Mouse (Mus musculus): ENCODE data around the gene Nck1. TPM values are rescaled to one million over a fixed set of nuclear protein-coding genes. Genes with fewer than 3 reads are reported as not detected.

The Nck1 gene
- polyA plus RNA-seq (2015; fragmentation: Nextera tagmentation; extraction: Ambion mirVana), result 52.4 and 53.6 TPM in 2 replicates

- WGBS, result under 1% methylated on average over 87 of the region's 93 CpGs
- ATAC-seq (replicated peaks), result peak; percentile 100
- Histone ChIP-seq H3K27ac (peak within 1 kb of the TSS; percentile 95), H3K4me3 (peak within 1 kb of the TSS; percentile 62), H3K36me3 (replicated peaks) (no peaks in the 10 kb centered on the region), H3K9ac (peak within 1 kb of the TSS; percentile 78), H3K9me3 (0 out of 2 replicates have a peak, but pooled peaks cover 4% of the 10 kb centered on the region), H3K27me3 (replicated peaks) (no peaks in the 10 kb centered on the region), H3K4me2 (peak within 1 kb of the TSS; percentile 74), H3K4me1 (peaks cover 28% of the 10 kb centered on the region)
Observed at GRCm38 (mm10) chr9:100545715-100546593, at the start of gene Nck1. TSS of gene Nck1 (minus strand) at chr9:100546134.

GRCm38 (mm10) chr9:100590462-100590861 is 44.5 kb upstream of the Nck1 start:
- H3K4me1 ChIP-seq, result no peaks in the 10 kb centered on the region
- no peak overlapping the region for H3K9ac ChIP-seq
- WGBS, result 80% methylated on average over 4 of the region's 4 CpGs
- no peak overlapping the region for H3K4me2 ChIP-seq
- no peaks in the 10 kb centered on the region for H3K9me3 ChIP-seq
- no peak overlapping the region for H3K27ac ChIP-seq
- H3K36me3 ChIP-seq (replicated peaks), result no peaks in the 10 kb centered on the region
- no peak overlapping the region for H3K4me3 ChIP-seq
- no peaks in the 10 kb centered on the region for H3K27me3 ChIP-seq (replicated peaks)
- no peak for ATAC-seq (replicated peaks)

- Histone ChIP-seq H3K27ac (no peak overlapping the region), H3K9me3 (no peaks in the 10 kb centered on the region), H3K4me2 (no peak overlapping the region), H3K27me3 (replicated peaks) (no peaks in the 10 kb centered on the region), H3K4me3 (no peak overlapping the region), H3K9ac (no peak overlapping the region), H3K36me3 (replicated peaks) (no peaks in the 10 kb centered on the region), H3K4me1 (peaks cover 24% of the 10 kb centered on the region)
- no peak for ATAC-seq (replicated peaks)
- 79% methylated on average over 4 of the region's 4 CpGs for WGBS
Observed at GRCm38 (mm10) chr9:100584031-100584430, 38.1 kb upstream of the Nck1 start.

GRCm38 (mm10) chr9:100582883-100583575 is 37.1 kb upstream of the Nck1 start:
- no peaks in the 10 kb centered on the region for H3K9me3 ChIP-seq
- no peak overlapping the region; the same call in 1 of the 2 replicates for H3K9ac ChIP-seq
- 39% methylated on average over 13 of the region's 13 CpGs for WGBS
- ATAC-seq (replicated peaks), result no peak
- no peaks in the 10 kb centered on the region for H3K27me3 ChIP-seq (replicated peaks)
- H3K4me2 ChIP-seq, result no peak overlapping the region
- no peak overlapping the region for H3K4me3 ChIP-seq
- H3K4me1 ChIP-seq, result peaks cover 24% of the 10 kb centered on the region
- no peaks in the 10 kb centered on the region for H3K36me3 ChIP-seq (replicated peaks)
- H3K27ac ChIP-seq, result 0 out of 2 replicates have a peak overlapping the region, but pooled peaks have one; percentile 21

- peak overlapping the region; percentile 57 for H3K27ac ChIP-seq
Observed at GRCm38 (mm10) chr9:100581543-100582492, 35.9 kb upstream of the Nck1 start.

GRCm38 (mm10) chr9:100580196-100580740 is 34.3 kb upstream of the Nck1 start:
- Histone ChIP-seq H3K27ac (no peak overlapping the region), H3K36me3 (replicated peaks) (no peaks in the 10 kb centered on the region), H3K9me3 (no peaks in the 10 kb centered on the region), H3K4me1 (peaks cover 24% of the 10 kb centered on the region), H3K4me3 (no peak overlapping the region), H3K27me3 (replicated peaks) (no peaks in the 10 kb centered on the region), H3K4me2 (no peak overlapping the region), H3K9ac (no peak overlapping the region)
- ATAC-seq (replicated peaks), result no peak
- 39% methylated on average over 20 of the region's 20 CpGs for WGBS

More at GRCm38 (mm10) chr9:100581543-100582492, 35.9 kb upstream of the Nck1 start:
- peak; percentile 62; the same call in 1 of the 2 replicates for ATAC-seq (replicated peaks)
- Histone ChIP-seq H3K4me2 (no peak overlapping the region), H3K9me3 (no peaks in the 10 kb centered on the region), H3K9ac (no peak overlapping the region), H3K36me3 (replicated peaks) (no peaks in the 10 kb centered on the region), H3K4me1 (peaks cover 24% of the 10 kb centered on the region), H3K27me3 (replicated peaks) (no peaks in the 10 kb centered on the region), H3K4me3 (no peak overlapping the region)
- 25% methylated on average over 13 of the region's 13 CpGs for WGBS

GRCm38 (mm10) chr9:100573942-100574341 is 28.0 kb upstream of the Nck1 start:
- 49% methylated on average over 5 of the region's 5 CpGs for WGBS

GRCm38 (mm10) chr9:100573300-100573699 is 27.4 kb upstream of the Nck1 start:
- Histone ChIP-seq H3K4me1 (peaks cover 16% of the 10 kb centered on the region), H3K4me2 (no peak overlapping the region), H3K27ac (no peak overlapping the region), H3K9me3 (no peaks in the 10 kb centered on the region), H3K27me3 (replicated peaks) (no peaks in the 10 kb centered on the region), H3K4me3 (no peak overlapping the region), H3K9ac (no peak overlapping the region), H3K36me3 (replicated peaks) (no peaks in the 10 kb centered on the region)
- 76% methylated on average over 2 of the region's 2 CpGs for WGBS
- no peak for ATAC-seq (replicated peaks)

More at GRCm38 (mm10) chr9:100573942-100574341, 28.0 kb upstream of the Nck1 start:
- no peaks in the 10 kb centered on the region for H3K9me3 ChIP-seq
- no peak for ATAC-seq (replicated peaks)
- no peak overlapping the region for H3K9ac ChIP-seq
- H3K4me1 ChIP-seq, result peaks cover 16% of the 10 kb centered on the region
- no peak overlapping the region for H3K27ac ChIP-seq
- H3K27me3 ChIP-seq (replicated peaks), result no peaks in the 10 kb centered on the region
- no peak overlapping the region for H3K4me2 ChIP-seq
- H3K4me3 ChIP-seq, result no peak overlapping the region
- no peaks in the 10 kb centered on the region for H3K36me3 ChIP-seq (replicated peaks)

- Histone ChIP-seq H3K9ac (peak overlapping the region; percentile 49; the same call in 1 of the 2 replicates), H3K27me3 (replicated peaks) (no peaks in the 10 kb centered on the region), H3K27ac (no peak overlapping the region), H3K4me3 (peak overlapping the region; percentile 54), H3K4me1 (peaks cover 16% of the 10 kb centered on the region), H3K9me3 (no peaks in the 10 kb centered on the region), H3K36me3 (replicated peaks) (no peaks in the 10 kb centered on the region), H3K4me2 (peak overlapping the region; percentile 67)
- ATAC-seq (replicated peaks), result no peak
- WGBS, result 84% methylated on average over 1 of the region's 1 CpGs
Observed at GRCm38 (mm10) chr9:100571511-100571910, 25.6 kb upstream of the Nck1 start.

GRCm38 (mm10) chr9:100570626-100571233 is 24.8 kb upstream of the Nck1 start, which contains the start of gene Slc35g2:
TSS of gene Slc35g2 (minus strand) at chr9:100571090.
- under 1% methylated on average over 55 of the region's 55 CpGs for WGBS
- ATAC-seq (replicated peaks), result peak; percentile 94
- Histone ChIP-seq H3K27ac (peak within 1 kb of the TSS; percentile 61), H3K36me3 (replicated peaks) (no peaks in the 10 kb centered on the region), H3K4me3 (peak within 1 kb of the TSS; percentile 54), H3K9me3 (no peaks in the 10 kb centered on the region), H3K4me2 (peak within 1 kb of the TSS; percentile 67), H3K4me1 (peaks cover 16% of the 10 kb centered on the region), H3K27me3 (replicated peaks) (no peaks in the 10 kb centered on the region), H3K9ac (peak within 1 kb of the TSS; percentile 49)

Measured in midbrain, embryonic 15.5 days (tissue).